Mouse (Mus musculus): ENCODE data around the gene Ccdc89.

Ccdc89 gene

DNA sequence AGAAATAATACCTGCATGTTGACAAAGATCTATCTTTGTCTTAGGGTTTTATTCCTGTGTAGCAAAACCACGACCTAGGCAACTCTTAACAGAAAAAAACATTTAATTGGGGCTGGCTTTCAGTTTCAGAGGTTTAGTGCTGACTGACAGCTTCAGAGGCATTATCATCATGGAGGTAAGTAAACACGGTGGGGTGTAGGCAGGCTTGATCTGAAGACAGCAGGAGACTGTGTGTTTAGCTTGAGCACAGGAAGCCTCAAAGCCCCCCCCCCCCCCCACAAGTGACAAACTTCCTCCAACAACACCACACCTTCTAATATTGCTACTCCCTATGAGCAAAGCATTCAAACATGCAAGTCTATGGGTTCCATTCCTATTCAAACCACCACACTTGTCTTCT, 47.1 kb downstream of the Ccdc89 start:
- DNase-seq (ENCODE audit: low read depth in 2 of 2, low spot score in 2 of 2) = no peak

GRCm38 (mm10) chr7:90475793-90476312, 49.5 kb downstream of the Ccdc89 start, which contains the start of gene Tmem126b:
Gene Tmem126b (minus strand): TSS chr7:90476001.
- peak; percentile 98 for DNase-seq (ENCODE audit: low read depth in 2 of 2, low spot score in 2 of 2)

- no peak for DNase-seq (ENCODE audit: low read depth in 2 of 2, low spot score in 2 of 2)
These were observed 50.2 kb downstream of the Ccdc89 start, which contains the start of gene Dlg2 for GRCm38 (mm10) chr7:90476313-90477245. Gene Dlg2 (plus strand): TSS chr7:90476672.

All from CD8-positive naive resting alpha-beta T cell, adult 2 months (primary cell).